Mouse (Mus musculus): ENCODE data around the gene Ugt1a1.
"Not testable (repeated sequence)": the region's sequence is repeated elsewhere in the genome, so short reads cannot be mapped to it uniquely, and the experiment has no call there.

Ugt1a1 gene

GRCm38 (mm10) chr1:88211812-88212211, at the start of gene Ugt1a1:
TSS of gene Ugt1a1 (plus strand) at chr1:88211959.
- no peak for DNase-seq

- DNase-seq, result no peak
These were observed 46.0 kb upstream of the Ugt1a1 start, which contains the start of gene Ugt1a5 for GRCm38 (mm10) chr1:88165711-88166110. TSS of gene Ugt1a5 (plus strand) at chr1:88166012.

GRCm38 (mm10) chr1:88172190-88172589, 39.6 kb upstream of the Ugt1a1 start:
- not testable (repeated sequence) for DNase-seq

GRCm38 (mm10) chr1:88179657-88180056, 32.1 kb upstream of the Ugt1a1 start:
- DNase-seq, result no peak

GRCm38 (mm10) chr1:88186325-88186935, 25.3 kb upstream of the Ugt1a1 start:
- no peak for DNase-seq

GRCm38 (mm10) chr1:88192136-88192535, 19.6 kb upstream of the Ugt1a1 start:
- no peak for DNase-seq

GRCm38 (mm10) chr1:88195687-88196086, 16.1 kb upstream of the Ugt1a1 start:
- no peak for DNase-seq

- no peak for DNase-seq
These were observed 14.3 kb upstream of the Ugt1a1 start for GRCm38 (mm10) chr1:88197443-88197842.

GRCm38 (mm10) chr1:88199996-88200395, 11.8 kb upstream of the Ugt1a1 start:
- DNase-seq, result no peak

- DNase-seq, result no peak
These were observed 11.3 kb upstream of the Ugt1a1 start, which contains the start of gene Ugt1a2 for GRCm38 (mm10) chr1:88200456-88200855. TSS of gene Ugt1a2 (plus strand) at chr1:88200601.

GRCm38 (mm10) chr1:88205294-88205922, 6.4 kb upstream of the Ugt1a1 start, which contains the start of gene Dnajb3:
TSS of gene Dnajb3 (minus strand) at chr1:88205782.
- peak; percentile 62 to 67 for DNase-seq

GRCm38 (mm10) chr1:88206843-88207479, 4.8 kb upstream of the Ugt1a1 start:
- DNase-seq, result no peak

- DNase-seq, result no peak
These were observed 734 bp downstream of the Ugt1a1 start for GRCm38 (mm10) chr1:88212341-88213045.

- DNase-seq, result no peak
These were observed 1.3 kb downstream of the Ugt1a1 start for GRCm38 (mm10) chr1:88213061-88213460.

- no peak for DNase-seq
These were observed 2.2 kb downstream of the Ugt1a1 start for GRCm38 (mm10) chr1:88213766-88214461.

GRCm38 (mm10) chr1:88214462-88214952, 2.7 kb downstream of the Ugt1a1 start:
- DNase-seq, result no peak

- no peak for DNase-seq
These were observed 4.0 kb downstream of the Ugt1a1 start for GRCm38 (mm10) chr1:88215466-88216380.

- no peak for DNase-seq
These were observed 4.8 kb downstream of the Ugt1a1 start for GRCm38 (mm10) chr1:88216551-88216950.

- DNase-seq, result no peak
These were observed 5.4 kb downstream of the Ugt1a1 start for GRCm38 (mm10) chr1:88217144-88217543.

GRCm38 (mm10) chr1:88217576-88217975, 5.8 kb downstream of the Ugt1a1 start:
- DNase-seq, result no peak

GRCm38 (mm10) chr1:88218051-88218450, 6.3 kb downstream of the Ugt1a1 start:
- DNase-seq, result no peak

Data from thymus, adult 18-20 months (tissue).